Mouse (Mus musculus): Measurements from ENCODE around the gene Ppp6r3.

Gene Ppp6r3

DNA sequence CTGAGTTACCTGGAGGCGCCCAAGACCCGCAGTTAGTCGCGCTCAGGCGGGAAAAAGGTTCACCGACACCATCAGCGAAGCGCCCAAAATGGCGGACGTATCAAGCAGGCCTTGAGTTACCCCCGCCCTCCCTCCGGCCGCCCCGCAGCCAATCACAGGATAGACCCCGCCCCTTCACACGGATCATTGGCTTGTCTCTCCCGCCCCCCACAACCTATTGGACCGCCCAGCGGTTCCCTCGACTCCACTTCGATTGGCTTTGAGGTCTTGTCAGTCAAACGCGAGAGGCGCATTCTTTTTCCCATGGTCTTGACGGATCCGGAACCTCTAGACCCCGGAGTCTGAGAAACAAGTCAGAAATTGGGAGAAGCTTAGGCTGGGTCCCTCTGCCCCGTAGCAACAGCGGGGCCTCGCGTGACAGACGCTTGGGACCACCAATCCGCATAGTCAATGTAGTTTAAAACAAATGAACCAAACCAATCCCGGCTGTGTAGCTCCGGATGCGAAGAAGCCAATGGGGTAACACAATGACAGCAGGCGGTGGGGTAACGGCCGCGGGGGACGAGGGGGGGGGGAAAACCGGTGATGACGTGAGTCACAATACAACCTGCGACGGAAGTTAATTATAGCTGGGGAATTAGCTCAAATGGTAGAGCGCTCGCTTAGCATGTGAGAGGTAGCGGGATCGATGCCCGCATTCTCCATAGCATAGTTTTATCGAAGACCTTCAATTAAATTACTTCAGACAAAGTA is at the start of gene Ppp6r3:
TSS of gene Ppp6r3 (minus strand) at position 118 of the 753 bp plus-strand sequence.
- peak; percentile 98 for DNase-seq

DNA sequence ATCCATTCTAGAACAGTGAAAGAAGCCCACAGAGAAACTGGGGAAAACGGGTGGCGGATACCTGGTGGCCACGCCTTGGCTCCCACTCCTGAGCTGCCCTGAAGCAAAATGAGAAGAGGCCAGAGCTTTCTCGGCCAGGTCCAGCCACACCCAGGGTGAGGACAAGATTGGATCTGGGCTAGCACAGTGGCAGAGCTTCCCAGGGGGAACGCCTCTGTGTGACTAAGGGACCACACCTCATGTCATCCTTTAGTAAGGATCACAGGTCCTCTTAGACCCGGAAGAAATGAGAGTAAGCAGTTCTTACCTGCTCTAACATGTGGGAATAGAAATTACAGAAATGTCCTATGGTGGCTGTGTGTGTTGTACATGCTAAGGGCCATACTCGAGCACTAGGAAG is 49.6 kb upstream of the Ppp6r3 start:
- no peak for DNase-seq

DNA sequence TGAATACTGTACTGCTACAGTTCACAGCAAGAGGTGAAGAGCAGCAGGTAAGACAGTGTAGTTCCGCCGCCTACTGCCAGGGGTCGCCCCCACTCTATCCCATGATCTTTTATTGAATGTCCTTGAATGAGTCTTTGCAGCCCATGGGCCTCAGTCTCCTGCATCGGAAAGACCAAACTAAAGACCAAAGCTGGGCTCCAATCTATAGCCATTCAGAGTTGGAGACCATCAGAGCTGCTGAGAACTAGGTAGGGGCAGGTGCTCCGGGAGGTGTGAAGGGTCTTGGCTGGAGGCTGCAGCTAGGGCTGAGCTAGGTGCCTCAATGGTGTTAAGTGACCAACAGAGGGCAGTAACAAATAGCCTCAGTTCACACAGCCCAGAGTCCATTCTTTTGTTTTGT is 48.3 kb upstream of the Ppp6r3 start:
- peak in 1 of 2 experiments; percentile 23 for DNase-seq

DNA sequence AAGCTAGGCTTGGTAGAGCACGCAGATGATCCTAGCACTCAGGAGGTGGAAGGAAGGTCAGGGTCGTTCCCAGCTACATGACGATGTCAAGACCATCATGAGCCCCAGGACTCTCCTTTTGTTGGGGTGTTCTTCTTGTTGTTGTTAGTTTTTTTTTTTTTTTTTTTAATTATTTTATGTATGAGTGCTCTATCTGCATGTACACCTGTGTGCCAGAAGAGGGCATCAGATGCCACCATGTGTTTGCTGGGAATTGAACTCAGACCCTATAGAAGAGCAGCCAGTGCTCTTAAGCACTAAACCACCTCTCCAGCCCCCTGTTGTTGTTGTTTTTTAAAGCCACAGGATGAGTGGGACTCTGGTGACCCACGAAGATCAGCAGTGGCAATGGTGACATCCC is 47.7 kb upstream of the Ppp6r3 start:
- DNase-seq: no peak

DNA sequence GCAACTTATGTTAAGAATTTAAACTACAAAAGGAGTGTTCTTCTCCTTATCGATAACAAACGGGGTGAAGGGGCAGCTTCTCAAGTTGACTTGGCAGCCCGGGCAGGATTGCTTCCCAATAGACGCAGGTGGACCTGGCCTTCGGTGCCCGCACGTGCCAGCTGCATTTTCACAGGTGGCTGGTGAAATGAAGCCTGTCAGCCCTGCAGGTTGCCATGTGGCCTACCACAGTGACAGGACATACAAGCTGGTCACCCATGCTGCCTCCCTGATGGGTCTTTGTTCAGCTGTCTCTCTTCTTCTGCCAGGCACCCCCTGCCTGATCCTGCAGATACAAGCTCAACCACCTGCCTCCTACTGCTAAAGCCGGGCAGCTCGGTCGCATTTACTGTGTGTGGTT is 45.3 kb upstream of the Ppp6r3 start:
- no peak for DNase-seq

- DNase-seq: no peak
These were observed 43.8 kb upstream of the Ppp6r3 start for GRCm38 (mm10) chr19:3619359-3619758.

GRCm38 (mm10) chr19:3613991-3614390 is 38.4 kb upstream of the Ppp6r3 start:
- no peak for DNase-seq

DNA sequence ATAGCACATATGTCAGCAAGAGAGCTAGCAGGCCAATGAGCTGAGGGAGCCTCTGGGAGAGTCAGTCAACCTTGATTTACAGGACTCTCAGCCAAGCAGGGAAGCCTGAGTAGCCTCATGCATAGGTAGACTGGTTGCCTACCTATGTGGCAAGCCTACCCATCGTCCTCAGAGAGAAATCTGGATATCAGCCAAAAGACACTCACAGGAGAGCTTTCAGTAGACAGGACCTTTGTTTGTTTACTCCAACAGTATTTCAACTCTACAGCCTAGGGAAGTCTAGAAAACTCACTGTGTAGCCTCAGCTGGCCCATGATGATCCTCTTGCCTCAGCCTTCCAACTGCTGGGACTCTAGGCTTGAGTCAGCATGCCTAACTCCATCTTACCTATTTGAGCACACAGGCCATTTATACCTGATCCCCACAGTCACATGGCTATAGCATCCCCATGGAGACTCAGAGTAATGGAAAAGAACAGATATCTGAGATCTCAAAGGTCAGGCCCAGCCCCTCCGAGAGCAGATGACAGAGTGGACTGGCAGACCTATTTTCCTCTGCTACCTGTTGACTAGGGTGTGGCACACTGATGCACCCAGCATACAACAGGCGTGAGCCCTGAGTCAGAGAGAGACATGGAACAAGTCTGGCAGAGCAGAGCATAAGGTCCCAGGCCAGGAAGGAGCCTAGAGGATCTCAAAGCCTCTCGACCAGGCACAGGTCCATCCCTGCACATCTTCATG is 37.2 kb upstream of the Ppp6r3 start:
- no peak for DNase-seq

GRCm38 (mm10) chr19:3611730-3612129 is 36.2 kb upstream of the Ppp6r3 start:
- no peak for DNase-seq

GRCm38 (mm10) chr19:3610886-3611285 is 35.3 kb upstream of the Ppp6r3 start:
- DNase-seq: no peak

- no peak for DNase-seq
These were observed 34.3 kb upstream of the Ppp6r3 start for GRCm38 (mm10) chr19:3609826-3610225.

DNA sequence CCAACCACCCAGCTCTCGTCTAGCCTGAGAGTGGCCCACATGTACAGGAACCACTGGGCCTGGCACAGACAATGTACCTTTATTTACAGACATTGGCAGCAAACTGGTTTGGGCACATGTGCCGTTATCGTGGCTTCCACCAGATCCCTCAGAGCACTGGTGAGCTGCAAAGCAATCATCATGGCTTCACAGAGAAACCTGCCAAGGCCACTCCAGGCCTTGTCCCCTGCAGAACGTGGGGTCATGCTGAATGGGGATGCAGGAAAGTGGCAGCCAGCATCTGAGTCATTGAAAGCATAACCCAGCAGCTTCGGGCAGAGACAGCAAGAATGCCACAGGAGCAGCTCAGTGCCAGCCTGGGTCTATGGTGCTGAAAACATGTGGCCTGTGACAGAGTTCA is 18.8 kb upstream of the Ppp6r3 start:
- DNase-seq: no peak

DNA sequence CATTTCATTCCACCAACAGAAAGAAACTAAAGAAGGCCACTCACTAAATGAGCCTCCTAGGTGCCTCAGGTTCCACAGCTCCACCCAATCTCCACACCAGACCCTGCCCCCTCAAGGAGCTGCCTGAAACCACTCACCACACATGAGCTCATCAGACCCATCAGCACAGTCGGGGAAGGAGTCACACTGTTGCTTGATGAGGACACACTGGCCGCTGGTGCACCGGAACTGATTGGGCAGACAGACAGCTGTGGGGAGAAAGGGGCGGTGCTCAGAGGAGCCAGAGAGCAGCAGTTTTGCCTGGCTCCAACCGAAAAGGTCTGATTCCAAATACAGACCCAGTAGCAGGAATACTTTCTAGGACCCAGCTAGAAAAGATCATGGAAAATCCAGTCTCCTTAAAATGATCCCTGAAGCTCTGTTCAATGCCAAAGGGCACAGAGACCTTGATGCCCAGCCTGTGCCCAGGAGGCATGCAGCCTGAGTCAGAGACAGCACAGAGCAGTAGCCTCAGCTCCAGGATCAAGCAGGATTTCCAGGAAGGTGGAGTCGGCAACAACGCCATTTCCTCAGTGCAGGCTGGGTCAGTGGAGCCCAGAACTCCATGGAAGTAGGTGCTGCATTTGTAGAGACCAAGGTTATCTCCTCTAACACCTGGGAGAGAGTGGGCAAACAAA is 18.0 kb upstream of the Ppp6r3 start:
- DNase-seq: no peak

DNA sequence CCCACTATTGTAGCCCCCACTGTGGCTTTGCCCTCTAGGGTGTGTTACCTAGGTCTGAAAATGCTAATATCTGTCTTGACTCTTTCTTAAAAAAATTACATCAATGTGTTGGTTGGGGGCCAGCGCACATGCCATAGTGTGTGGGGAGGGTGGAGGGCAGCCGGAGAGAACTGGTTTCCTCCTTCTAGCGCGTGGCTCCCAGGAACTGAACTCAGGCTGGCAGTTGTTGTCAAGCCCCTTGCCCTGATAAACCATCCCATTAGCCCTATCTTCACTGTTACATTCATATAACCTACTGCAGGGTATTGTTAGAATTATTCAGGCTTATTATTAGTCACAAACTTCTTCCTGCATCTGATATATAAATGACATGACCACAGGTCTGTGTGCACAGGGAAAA is 14.4 kb upstream of the Ppp6r3 start:
- DNase-seq: no peak

GRCm38 (mm10) chr19:3589547-3589946 is 14.0 kb upstream of the Ppp6r3 start:
- no peak for DNase-seq

DNA sequence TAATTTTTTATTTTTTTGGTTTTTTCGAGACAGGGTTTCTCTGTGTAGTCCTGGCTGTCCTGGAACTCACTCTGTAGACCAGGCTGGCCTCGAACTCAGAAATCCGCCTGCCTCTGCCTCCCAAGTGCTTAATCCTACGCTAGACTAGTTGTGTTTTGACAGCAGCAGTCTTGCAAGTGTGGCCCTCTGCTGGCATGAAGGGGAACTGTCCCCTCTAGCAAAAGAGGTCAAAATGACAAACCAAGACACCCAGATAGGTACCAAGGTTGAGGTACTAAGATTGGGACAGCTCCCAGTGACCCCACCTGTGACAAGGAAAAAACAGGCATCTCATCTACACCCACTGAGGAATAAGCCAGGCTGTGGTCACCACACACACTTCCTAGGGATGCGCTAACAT is 12.2 kb upstream of the Ppp6r3 start:
- DNase-seq: peak in 1 of 2 experiments; percentile 22

GRCm38 (mm10) chr19:3586540-3586939 is 11.0 kb upstream of the Ppp6r3 start:
- peak in 1 of 2 experiments; percentile 39 for DNase-seq

GRCm38 (mm10) chr19:3586026-3586425 is 10.5 kb upstream of the Ppp6r3 start:
- DNase-seq: no peak

- peak in 1 of 2 experiments; percentile 37 for DNase-seq
These were observed 5.8 kb upstream of the Ppp6r3 start for GRCm38 (mm10) chr19:3581326-3581725.

DNA sequence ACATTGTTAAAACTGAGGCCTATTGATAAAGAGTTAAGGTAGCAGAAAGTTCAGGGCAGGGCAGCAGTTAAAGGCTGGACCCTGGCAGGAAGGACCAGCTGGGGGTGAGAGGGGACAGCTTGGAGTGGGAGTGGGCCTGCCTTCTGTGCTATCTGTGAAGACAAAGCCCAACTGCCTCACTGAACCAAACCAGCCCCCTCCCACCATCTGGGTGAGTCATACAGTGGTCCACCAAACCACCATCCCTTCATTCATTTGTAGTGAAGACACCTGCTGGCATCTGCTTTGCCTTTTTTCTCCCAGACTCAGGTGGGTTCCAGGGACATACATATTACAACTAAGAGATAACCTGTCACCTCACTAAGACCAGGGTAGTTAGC is 2.4 kb upstream of the Ppp6r3 start:
- DNase-seq: no peak

DNA sequence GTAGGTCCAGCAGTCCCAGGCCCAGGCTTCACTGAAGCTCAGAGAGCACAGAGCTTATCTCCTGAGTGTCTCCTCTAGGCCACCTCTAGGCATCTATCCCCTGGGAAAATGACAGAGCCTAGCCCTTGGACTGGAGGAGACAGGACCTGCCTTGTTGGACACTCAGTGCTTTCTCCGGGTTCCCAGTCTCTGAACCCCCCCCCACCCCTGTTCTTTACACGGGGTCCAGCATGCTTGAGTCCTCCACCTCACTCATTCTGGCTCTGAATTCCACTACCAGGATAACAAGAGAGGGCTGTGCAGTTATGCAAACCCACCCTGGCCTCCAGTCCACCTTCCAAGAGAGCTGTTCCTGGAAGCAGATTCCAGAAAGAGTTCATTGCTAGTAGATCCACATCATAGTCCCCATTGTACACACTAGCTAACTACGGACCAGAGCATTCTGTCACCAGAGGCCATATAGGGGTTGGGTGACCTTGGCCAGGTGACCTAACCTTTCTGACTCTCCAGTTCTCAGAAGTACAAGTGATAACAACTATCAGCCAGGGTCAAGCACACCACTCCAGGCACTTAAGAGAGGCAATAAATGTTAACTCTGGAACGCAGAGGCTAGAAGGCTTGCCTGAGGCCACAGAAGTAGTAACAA is 1.8 kb upstream of the Ppp6r3 start:
- no peak for DNase-seq

GRCm38 (mm10) chr19:3576451-3577264 is 1.1 kb upstream of the Ppp6r3 start:
- DNase-seq: peak in 1 of 2 experiments; percentile 14
